Mouse (Mus musculus): ENCODE results near the gene Pdcd5.

DNA sequence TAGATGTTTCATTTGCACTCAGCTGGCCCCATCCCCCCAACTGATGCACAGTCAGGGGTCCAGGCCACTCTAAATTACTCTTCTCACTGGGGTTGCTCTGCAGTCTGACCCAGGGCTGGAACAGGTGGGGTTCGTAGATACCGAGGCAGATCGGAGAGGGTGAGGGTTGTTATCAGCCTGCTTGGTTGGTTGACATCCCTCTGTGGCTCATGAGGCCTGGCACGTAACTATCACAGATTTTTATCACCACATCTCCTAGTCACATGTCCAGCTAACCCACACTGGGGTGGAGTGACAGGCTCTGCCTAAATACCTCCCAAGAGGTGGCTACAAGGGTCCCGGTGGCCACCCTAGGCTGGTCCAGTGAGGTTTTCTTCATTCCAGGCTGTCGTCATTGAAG is 46.2 kb downstream of the Pdcd5 start:
- no peak for TF ChIP-seq POLR2A (IDR thresholded peaks at IDR 0.05; ENCODE audit: insufficient read depth, low read depth, low read length)
- no peak for TF ChIP-seq CTCF (IDR thresholded peaks at IDR 0.05; ENCODE audit: insufficient read depth, low read depth, low read length)

Data from olfactory bulb, adult 2 months (tissue).